Mouse (Mus musculus) stomach, embryonic 14.5 days (tissue): ENCODE data around the gene Mapk13. TPM values are rescaled to one million over a fixed set of nuclear protein-coding genes. Genes with fewer than 3 reads are reported as not detected.

ENCODE experiments used
- ATAC-seq: fragments of 200-750 bp; cut with Nextera tagmentation; 2 replicates; pipeline ENCODE4 v1.8.0; 2017; ENCODE audit warnings: low read depth, moderate TSS enrichment; ENCODE audit not compliant: insufficient number of reproducible peaks, insufficient read depth, low FRiP score
- H3K27ac ChIP-seq: fragments of 300-500 bp; sonication (generic); 2 replicates; pipeline ENCODE4 v1.5.1; 2014; ENCODE audit warnings: mild to moderate bottlenecking, low read length, moderate library complexity, mixed read lengths
- H3K27me3 ChIP-seq: fragments of 300-500 bp; sonication (generic); 2 replicates; pipeline ENCODE4 v1.6.1; 2014; ENCODE audit warnings: low read length, control low read depth, mixed read lengths; ENCODE audit not compliant: control insufficient read depth, insufficient read depth
- H3K36me3 ChIP-seq: fragments of 300-500 bp; sonication (generic); 2 replicates; pipeline ENCODE4 v1.6.1; 2014; ENCODE audit warnings: mild to moderate bottlenecking, control low read depth, low read length, moderate library complexity, mixed read lengths; ENCODE audit not compliant: control insufficient read depth, insufficient read depth
- H3K4me1 ChIP-seq: fragments of 300-500 bp; sonication (generic); 2 replicates; pipeline ENCODE4 v1.6.1; 2014; ENCODE audit warnings: low read length, control low read depth, mixed read lengths; ENCODE audit not compliant: control insufficient read depth, insufficient read depth
- H3K4me2 ChIP-seq: fragments of 300-500 bp; sonication (generic); replicated peaks from 2 replicates; pipeline ENCODE4 v1.6.1; 2014; ENCODE audit warnings: low read depth, low read length, control low read depth
- H3K4me3 ChIP-seq: fragments of 300-500 bp; sonication (generic); 2 replicates; pipeline ENCODE4 v1.5.1; 2014; ENCODE audit warnings: low read depth, low read length, control low read depth
- H3K9ac ChIP-seq: fragments of 300-500 bp; sonication (generic); replicated peaks from 2 replicates; pipeline ENCODE4 v1.6.1; 2014; ENCODE audit warnings: low read depth, mild to moderate bottlenecking, control low read depth, low read length, moderate library complexity, mixed read lengths
- H3K9me3 ChIP-seq: fragments of 300-500 bp; sonication (generic); 2 replicates; pipeline ENCODE4 v1.6.1; 2016; ENCODE audit warnings: low read depth, low read length, control low read depth; ENCODE audit not compliant: control insufficient read depth
- WGBS: fragments of 180-500 bp; shearing (Covaris S2); extraction: QIAGEN DNeasy Blood & Tissue Kit; methylation state at CpG from one replicate; pipeline ENCODE4 v1.1.7; 2014; 5-methylcytosine and 5-hydroxymethylcytosine counted together
- polyA plus RNA-seq: library from polyadenylated mRNA; unstranded; fragments of >200 nt; fragmentation: Nextera tagmentation; extraction: Ambion mirVana; gene quantifications from 2 replicates; pipeline ENCODE4 v1.2.1, GENCODE M21; 2014

Mapk13 gene
- polyA plus RNA-seq, 1 experiment from 2014 or later = 78.3 TPM

DNA sequence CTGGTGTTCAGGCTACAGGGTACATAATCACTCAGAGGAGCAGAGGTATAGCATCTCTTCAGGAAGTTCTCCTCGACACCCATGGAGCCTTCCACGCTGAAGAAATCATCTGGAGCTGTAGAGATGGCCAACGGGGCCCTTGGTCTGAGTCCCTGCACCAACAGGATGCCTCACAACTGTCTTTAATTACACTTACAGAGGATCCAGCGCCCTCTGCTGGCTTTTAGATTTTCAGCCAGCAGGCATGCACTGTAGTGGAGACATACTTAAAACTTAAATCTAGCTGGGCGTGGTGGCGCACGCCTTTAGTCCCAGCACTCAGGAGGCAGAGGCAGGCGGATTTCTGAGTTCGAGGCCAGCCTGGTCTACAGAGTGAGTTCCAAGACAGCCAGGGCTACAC, 25.2 kb upstream of the Mapk13 start:
- Histone ChIP-seq H3K27ac (no peak overlapping the region), H3K4me2 (no peak overlapping the region), H3K27me3 (no peaks in the 10 kb centered on the region), H3K9ac (no peak overlapping the region), H3K4me1 (no peaks in the 10 kb centered on the region), H3K36me3 (peaks cover 73% of the 10 kb centered on the region), H3K4me3 (no peak overlapping the region), H3K9me3 (no peaks in the 10 kb centered on the region)
- no peak for ATAC-seq
- WGBS = 90% methylated on average over 9 of the region's 9 CpGs

DNA sequence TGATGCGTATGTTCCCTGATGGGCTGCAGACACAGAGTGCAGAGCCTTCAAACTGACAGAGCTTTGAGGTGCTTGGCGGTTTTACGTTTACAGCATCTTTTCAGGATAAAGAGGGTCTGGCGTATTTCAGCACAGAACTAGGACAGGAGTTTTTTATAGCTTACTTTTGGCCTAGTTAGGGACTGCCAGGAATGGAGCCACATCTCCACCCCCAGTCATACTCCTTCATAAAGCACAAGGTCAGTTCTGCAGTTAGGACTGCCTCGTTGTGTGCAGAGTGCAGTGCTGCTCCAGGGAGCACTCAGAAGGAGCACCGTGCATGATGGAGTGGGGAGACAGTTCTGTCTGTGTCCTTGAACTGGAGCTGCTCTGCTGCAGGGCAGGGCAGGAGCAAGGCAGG, 23.3 kb upstream of the Mapk13 start:
- H3K9me3 ChIP-seq = no peaks in the 10 kb centered on the region
- H3K36me3 ChIP-seq = peaks cover 61% of the 10 kb centered on the region
- WGBS = 70% methylated on average over 6 of the region's 6 CpGs
- H3K9ac ChIP-seq = no peak overlapping the region
- no peaks in the 10 kb centered on the region for H3K27me3 ChIP-seq
- no peak overlapping the region for H3K4me3 ChIP-seq
- no peak overlapping the region for H3K27ac ChIP-seq
- H3K4me1 ChIP-seq = no peaks in the 10 kb centered on the region
- no peak for ATAC-seq
- H3K4me2 ChIP-seq = no peak overlapping the region

DNA sequence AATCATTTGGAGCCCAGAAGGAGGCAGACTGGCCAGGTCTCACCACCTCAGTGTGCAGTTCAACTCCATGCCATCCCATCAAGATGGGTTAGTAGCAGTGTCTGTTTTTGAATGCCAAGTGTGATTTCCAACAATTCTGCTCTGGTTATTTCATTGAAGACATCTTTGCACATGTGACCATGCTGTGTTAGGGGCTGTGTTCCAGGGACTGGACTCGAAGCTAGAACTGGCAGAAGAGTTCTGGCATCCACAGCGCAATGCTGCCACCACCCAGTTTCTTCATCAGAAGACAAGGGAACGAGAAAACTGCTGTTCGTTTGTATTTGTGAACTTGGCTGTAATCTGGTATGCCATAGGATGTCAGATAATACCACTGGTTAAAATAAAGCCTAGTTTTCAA, 21.1 kb upstream of the Mapk13 start:
- Histone ChIP-seq H3K27ac (no peak overlapping the region), H3K9me3 (no peaks in the 10 kb centered on the region), H3K4me2 (no peak overlapping the region), H3K36me3 (peaks cover 46% of the 10 kb centered on the region), H3K9ac (no peak overlapping the region), H3K4me3 (no peak overlapping the region), H3K4me1 (no peaks in the 10 kb centered on the region), H3K27me3 (no peaks in the 10 kb centered on the region)
- no peak for ATAC-seq
- 83% methylated on average over 4 of the region's 4 CpGs for WGBS

DNA sequence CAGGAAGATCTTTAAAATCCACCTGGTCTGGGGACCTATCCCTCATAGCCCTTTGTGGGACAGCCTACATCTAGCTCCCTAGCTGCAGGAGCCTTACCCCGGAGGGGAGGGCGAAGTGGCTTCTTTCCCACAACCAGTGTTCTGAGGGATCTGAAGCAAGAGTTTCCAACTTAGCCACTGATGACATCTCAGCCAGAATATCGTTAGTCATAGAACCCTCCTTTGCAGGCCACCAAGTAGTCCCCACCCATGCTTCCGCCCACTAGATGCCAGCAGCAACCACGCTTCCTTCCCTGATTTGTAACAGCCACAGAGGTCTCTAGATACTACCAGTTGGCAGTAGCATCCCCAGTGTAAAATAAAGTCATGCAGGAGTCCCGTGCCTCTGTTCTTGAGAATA, 18.5 kb upstream of the Mapk13 start:
- Histone ChIP-seq H3K4me2 (no peak overlapping the region), H3K9ac (no peak overlapping the region), H3K27me3 (no peaks in the 10 kb centered on the region), H3K36me3 (peaks cover 25% of the 10 kb centered on the region), H3K4me3 (no peak overlapping the region), H3K4me1 (no peaks in the 10 kb centered on the region), H3K27ac (no peak overlapping the region), H3K9me3 (no peaks in the 10 kb centered on the region)
- WGBS = 82% methylated on average over 6 of the region's 6 CpGs
- ATAC-seq = no peak

DNA sequence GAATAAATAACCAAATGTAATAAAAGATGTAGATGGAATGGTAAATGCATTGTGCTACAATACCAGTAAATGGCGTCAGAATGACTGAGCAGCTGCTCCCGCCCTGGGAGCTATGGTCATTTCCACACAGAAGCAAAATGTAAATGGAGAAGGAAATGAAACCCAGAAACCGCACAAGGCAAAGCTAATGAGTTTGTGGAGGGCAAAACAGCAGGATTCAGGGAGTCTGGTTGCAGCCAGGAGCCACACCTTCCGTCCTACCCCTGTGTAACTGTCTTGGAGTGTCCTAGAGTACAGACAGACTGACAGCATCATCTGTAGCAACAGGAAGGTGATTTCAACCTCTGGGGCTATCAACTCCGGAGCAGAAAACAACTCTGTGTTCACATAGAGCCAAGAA, 12.7 kb upstream of the Mapk13 start:
- H3K9ac ChIP-seq = no peak overlapping the region
- no peaks in the 10 kb centered on the region for H3K36me3 ChIP-seq
- ATAC-seq = no peak
- H3K4me3 ChIP-seq = no peak overlapping the region
- no peak overlapping the region for H3K4me2 ChIP-seq
- H3K27ac ChIP-seq = no peak overlapping the region
- WGBS = 65% methylated on average over 5 of the region's 5 CpGs
- H3K4me1 ChIP-seq = no peaks in the 10 kb centered on the region
- no peaks in the 10 kb centered on the region for H3K27me3 ChIP-seq
- H3K9me3 ChIP-seq = no peaks in the 10 kb centered on the region

DNA sequence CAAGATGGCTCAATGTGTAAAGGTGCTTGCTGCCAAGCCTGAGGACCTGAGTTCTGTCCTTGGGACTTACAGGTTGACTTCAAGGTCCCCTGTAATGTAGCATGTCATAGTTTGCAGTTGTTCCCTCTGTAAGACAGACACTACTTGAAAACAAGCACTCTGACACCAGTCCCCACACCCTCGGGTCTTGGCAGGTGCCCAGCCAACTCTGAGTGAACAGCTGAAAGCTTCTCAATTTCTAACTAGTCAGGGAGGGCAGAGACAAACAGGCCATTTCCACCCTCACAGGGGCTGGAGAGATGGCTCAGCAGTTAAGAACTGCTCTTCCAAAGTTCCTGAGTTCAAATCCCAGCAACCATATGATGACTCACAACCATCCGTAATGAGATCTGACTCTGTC, 11.6 kb upstream of the Mapk13 start:
- Histone ChIP-seq H3K4me1 (no peaks in the 10 kb centered on the region), H3K27ac (no peak overlapping the region), H3K36me3 (no peaks in the 10 kb centered on the region), H3K9ac (no peak overlapping the region), H3K4me3 (no peak overlapping the region), H3K4me2 (no peak overlapping the region), H3K27me3 (no peaks in the 10 kb centered on the region), H3K9me3 (no peaks in the 10 kb centered on the region)
- 64% methylated on average over 2 of the region's 2 CpGs for WGBS
- no peak for ATAC-seq

DNA sequence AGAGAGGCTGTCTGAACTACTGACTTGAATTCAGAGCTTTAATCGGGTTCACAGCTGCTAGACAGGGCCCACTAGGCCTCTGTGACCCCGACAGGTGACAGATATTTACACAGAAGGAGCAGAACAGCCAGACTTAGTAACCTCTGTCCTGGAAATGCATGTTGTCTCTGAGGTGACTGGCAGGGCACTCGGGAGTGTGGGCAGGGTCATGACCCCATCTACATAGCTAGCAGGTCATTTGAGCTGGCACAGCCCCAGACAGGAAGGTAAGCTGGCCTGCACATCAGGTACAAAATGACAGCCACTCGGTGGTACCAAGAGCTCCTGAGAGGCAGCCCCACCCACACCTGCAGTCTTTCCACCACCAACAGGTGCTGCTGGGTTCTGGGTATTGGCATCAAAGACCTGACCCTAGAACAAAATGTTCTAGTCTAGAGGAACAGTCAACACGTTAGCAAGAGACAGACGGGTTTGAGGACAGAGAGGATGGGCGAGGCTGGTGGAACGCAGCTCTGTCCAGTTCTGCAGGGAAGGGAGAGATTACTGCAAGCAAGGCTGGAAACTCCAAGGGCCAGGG, 8.3 kb upstream of the Mapk13 start:
- Histone ChIP-seq H3K9ac (no peak overlapping the region), H3K27me3 (no peaks in the 10 kb centered on the region), H3K36me3 (no peaks in the 10 kb centered on the region), H3K4me3 (no peak overlapping the region), H3K9me3 (no peaks in the 10 kb centered on the region), H3K4me2 (no peak overlapping the region), H3K4me1 (no peaks in the 10 kb centered on the region), H3K27ac (no peak overlapping the region)
- ATAC-seq = no peak
- WGBS = 56% methylated on average over 8 of the region's 8 CpGs

DNA sequence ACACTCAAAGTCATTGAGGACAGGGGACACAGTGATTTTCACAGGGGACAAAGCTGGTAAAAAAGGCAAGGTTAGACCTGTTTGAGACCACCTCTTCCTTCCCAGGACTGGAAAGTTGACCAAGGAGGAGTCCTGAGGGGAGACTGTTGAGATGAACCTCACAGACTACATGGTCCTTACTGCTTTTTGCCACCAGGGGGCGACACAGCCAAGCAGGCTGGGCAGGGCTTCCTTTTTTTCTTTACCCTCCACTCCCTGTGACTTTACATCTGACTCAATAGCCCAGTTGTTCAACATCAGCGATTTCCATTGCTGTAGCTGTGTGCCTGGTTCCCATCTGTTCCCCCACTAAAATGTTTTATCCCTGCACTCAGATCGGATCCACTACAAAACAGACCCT, 7.2 kb upstream of the Mapk13 start:
- H3K27ac ChIP-seq = no peak overlapping the region
- H3K4me3 ChIP-seq = no peak overlapping the region
- no peak overlapping the region for H3K4me2 ChIP-seq
- no peaks in the 10 kb centered on the region for H3K27me3 ChIP-seq
- 22% methylated on average over 3 of the region's 3 CpGs for WGBS
- no peak overlapping the region for H3K9ac ChIP-seq
- no peaks in the 10 kb centered on the region for H3K4me1 ChIP-seq
- H3K36me3 ChIP-seq = no peaks in the 10 kb centered on the region
- no peaks in the 10 kb centered on the region for H3K9me3 ChIP-seq
- ATAC-seq = 0 out of 2 replicates have a peak, but pooled peaks have one; percentile 33

DNA sequence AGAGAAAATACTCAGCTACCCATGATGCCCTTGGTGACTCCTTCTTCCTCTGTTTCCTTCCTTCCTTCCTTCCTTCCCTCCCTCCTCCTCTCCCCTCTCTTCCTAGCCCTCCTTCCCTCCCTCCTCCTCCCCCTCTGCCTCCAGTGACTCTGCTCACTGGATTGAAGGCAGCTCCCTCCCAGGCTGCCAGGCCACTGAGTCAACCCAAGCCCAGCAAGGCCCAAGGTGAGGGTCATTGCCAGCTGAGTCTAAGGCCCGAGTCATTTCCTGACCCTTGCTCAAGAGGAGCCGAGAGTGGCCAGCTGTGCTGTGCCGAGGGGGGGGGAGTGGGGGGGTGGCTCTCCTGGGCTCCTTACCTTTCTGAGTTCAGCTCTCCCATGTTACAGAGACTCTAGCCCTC, 2.9 kb upstream of the Mapk13 start:
- no peak overlapping the region for H3K9ac ChIP-seq
- no peak overlapping the region for H3K27ac ChIP-seq
- H3K36me3 ChIP-seq = no peaks in the 10 kb centered on the region
- H3K4me1 ChIP-seq = peaks cover 3% of the 10 kb centered on the region; the same call in 1 of the 2 replicates
- 59% methylated on average over 3 of the region's 3 CpGs for WGBS
- no peaks in the 10 kb centered on the region for H3K27me3 ChIP-seq
- H3K4me3 ChIP-seq = no peak overlapping the region
- no peak for ATAC-seq
- no peaks in the 10 kb centered on the region for H3K9me3 ChIP-seq
- H3K4me2 ChIP-seq = no peak overlapping the region
